Mouse (Mus musculus) small intestine, adult 2 months (tissue): Measurements from ENCODE around the gene Pik3r3. TPM values are rescaled to one million over a fixed set of nuclear protein-coding genes. Genes with fewer than 3 reads are reported as not detected.
"Not testable (repeated sequence)": the region's sequence is repeated elsewhere in the genome, so short reads cannot be mapped to it uniquely, and the experiment has no call there.

Experiments
- H3K27ac ChIP-seq: fragments of 200-500 bp; 2 replicates; pipeline ENCODE4 v1.5.1; 2012; ENCODE audit warnings: low read depth, low read length, control low read depth, inconsistent platforms; ENCODE audit not compliant: insufficient read depth
- H3K27me3 ChIP-seq: fragments of 200-500 bp; 2 replicates; pipeline ENCODE4 v1.6.1; 2012; ENCODE audit warnings: mild to moderate bottlenecking, moderate library complexity, low read length, inconsistent platforms; ENCODE audit not compliant: control insufficient read depth, insufficient read depth
- H3K36me3 ChIP-seq: fragments of 200-500 bp; 2 replicates; pipeline ENCODE4 v1.6.1; 2012; ENCODE audit warnings: mild to moderate bottlenecking, low read length, control low read depth, inconsistent platforms; ENCODE audit not compliant: control insufficient read depth, insufficient read depth
- H3K4me1 ChIP-seq: fragments of 200-500 bp; 2 replicates; pipeline ENCODE4 v1.6.1; 2012; ENCODE audit warnings: low read length, inconsistent platforms, mixed read lengths; ENCODE audit not compliant: control insufficient read depth, insufficient read depth, insufficient read length
- H3K4me3 ChIP-seq: fragments of 200-500 bp; 2 replicates; pipeline ENCODE4 v1.5.1; 2012; ENCODE audit warnings: low read depth, mild to moderate bottlenecking, control low read depth, inconsistent platforms, low read length, moderate library complexity
- CTCF ChIP-seq: fragments of 200-500 bp; IDR thresholded peaks from 2 replicates; pipeline ENCODE4 v1.5.1; 2012; ENCODE audit warnings: low read depth, mild to moderate bottlenecking, control low read depth, inconsistent platforms, low read length, moderate library complexity, mixed read lengths; ENCODE audit not compliant: insufficient replicate concordance, insufficient read length; ENCODE audit errors: extremely low read depth
- POLR2A ChIP-seq: fragments of 200-500 bp; IDR thresholded peaks from 2 replicates; pipeline ENCODE4 v1.6.1; 2012; ENCODE audit warnings: low read depth, mild to moderate bottlenecking, control low read depth, inconsistent platforms, low read length, moderate library complexity
- WGBS: fragments of 180-500 bp; shearing (Covaris S2); methylation state at CpG from one replicate; pipeline ENCODE4 v1.1.7; 2018; 5-methylcytosine and 5-hydroxymethylcytosine counted together
- polyA plus RNA-seq: library from polyadenylated mRNA; depleted of rRNA; stranded (reverse); fragments of >200 nt; gene quantifications from 2 replicates; pipeline ENCODE4 v1.2.3, GENCODE M21; 2012

Gene Pik3r3
- polyA plus RNA-seq, 1 experiment, result 2.7 TPM

DNA sequence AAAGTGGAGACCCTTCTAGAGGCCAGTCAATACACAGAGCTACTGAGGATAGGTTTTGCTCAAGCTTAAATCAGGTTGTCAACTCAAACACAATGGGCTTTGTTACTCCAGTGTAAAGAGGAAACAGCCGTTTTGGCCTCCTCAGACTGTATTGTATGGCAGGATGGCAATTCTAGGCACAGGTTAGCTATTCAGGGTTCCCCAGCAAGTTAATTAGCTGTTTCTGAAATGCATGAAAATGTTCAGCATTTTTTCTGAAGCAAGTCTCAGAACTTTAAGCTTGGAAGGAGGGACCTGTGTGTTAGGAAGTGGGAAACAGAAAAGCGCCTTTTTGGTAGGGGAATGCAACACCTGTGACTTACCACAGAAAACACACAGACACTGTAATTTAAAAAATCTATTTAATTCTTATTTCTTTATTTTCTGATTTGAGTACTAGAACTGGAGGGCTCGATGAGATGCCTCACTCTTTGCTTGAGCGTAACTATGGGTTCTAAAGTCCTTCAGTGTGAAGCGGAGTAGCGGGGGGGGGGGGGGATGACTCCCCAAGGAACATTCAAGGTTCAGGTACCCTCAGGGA, 1.3 kb upstream of the Pik3r3 start:
- H3K4me1 ChIP-seq, result no peaks in the 10 kb centered on the region
- H3K4me3 ChIP-seq, result peak overlapping the region; percentile 81; the same call in 1 of the 2 replicates
- H3K27ac ChIP-seq, result no peak overlapping the region
- 28% methylated on average over 6 of the region's 6 CpGs for WGBS
- no peaks in the 10 kb centered on the region for H3K36me3 ChIP-seq
- H3K27me3 ChIP-seq, result no peaks in the 10 kb centered on the region
- TF ChIP-seq POLR2A (no peak), CTCF (no peak)

DNA sequence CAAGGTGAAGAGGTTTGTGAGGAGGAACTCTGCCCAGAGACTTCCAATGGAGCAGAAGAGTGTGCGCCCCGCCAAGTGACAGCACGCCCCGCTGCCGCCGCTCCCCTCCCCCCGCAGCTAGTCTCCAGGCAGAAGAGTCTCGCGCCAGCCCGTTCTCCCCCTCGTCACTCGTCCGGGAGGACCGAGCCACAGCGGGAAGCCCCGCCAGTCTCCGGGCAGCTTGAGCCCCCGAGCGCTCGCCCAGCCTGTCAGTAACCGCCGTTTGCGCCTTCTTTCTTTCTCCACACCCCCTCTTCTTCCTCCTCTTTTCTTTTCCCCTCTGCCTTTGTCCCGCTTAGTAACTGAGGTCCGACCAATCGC, 658 bp upstream of the Pik3r3 start:
- TF ChIP-seq CTCF (no peak), POLR2A (peak; percentile 78; the same call in 1 of the 2 replicates)
- Histone ChIP-seq H3K36me3 (no peaks in the 10 kb centered on the region), H3K4me3 (peak overlapping the region; percentile 81), H3K4me1 (no peaks in the 10 kb centered on the region), H3K27ac (peak overlapping the region; percentile 87), H3K27me3 (no peaks in the 10 kb centered on the region)
- WGBS, result under 1% methylated on average over 25 of the region's 26 CpGs

DNA sequence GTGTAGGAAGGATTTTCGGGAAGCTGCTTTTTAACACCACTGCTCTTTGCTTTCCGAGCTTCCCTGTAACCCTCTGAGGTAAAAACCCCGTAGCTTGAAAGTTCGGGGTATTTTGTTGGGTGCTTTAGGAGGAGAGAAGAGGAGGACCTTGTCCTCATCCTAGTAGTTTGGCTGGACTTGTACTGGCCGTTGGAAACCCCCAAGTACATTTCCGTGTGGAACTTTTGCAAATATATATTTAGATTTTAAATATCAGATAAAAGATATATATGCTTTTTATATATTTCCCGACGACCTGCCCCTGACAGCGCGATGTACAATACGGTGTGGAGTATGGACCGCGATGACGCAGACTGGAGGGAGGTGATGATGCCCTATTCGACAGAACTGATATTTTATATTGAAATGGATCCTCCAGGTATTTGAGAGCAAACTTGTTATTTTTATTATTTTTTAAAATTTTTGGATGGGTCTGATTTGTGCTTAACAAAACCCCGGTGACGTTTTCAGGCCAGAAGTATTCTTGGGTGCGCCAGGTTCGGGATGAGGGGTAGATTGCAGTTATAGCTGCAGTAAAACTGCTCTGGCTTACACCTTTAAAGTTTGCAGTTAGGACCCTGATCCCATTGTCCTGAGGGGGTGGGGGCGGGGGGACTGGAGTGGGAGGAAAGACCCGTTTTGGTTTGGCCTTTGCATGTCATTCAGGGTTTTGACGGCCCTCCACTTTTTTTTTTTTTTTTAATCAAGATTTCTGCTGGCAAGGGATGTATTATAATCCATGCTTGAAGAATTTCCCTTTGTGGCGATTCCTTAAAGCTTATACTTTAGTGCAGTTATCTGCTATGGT, 801 bp downstream of the Pik3r3 start:
- no peaks in the 10 kb centered on the region for H3K36me3 ChIP-seq
- peak overlapping the region; percentile 87 for H3K4me3 ChIP-seq
- H3K27ac ChIP-seq, result peak overlapping the region; percentile 91
- WGBS, result 2% methylated on average over 23 of the region's 23 CpGs
- no peaks in the 10 kb centered on the region for H3K4me1 ChIP-seq
- H3K27me3 ChIP-seq, result no peaks in the 10 kb centered on the region
- TF ChIP-seq POLR2A (no peak), CTCF (no peak)

DNA sequence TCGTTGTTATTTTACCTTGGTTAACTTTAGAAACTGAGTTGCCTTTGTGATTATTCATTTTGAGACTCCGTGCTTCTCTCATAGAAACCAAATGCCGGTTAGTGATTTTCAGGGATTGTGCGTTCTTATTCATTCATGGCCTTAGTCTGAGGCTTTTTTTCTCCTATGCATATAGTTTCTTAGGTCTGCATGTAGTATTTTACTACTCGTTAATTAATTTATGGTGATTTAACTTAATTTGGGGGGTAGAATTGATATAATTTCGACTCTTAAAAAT, 1.4 kb downstream of the Pik3r3 start:
- no peaks in the 10 kb centered on the region for H3K4me1 ChIP-seq
- TF ChIP-seq CTCF (no peak), POLR2A (no peak)
- H3K36me3 ChIP-seq, result no peaks in the 10 kb centered on the region
- WGBS, result 46% methylated on average over 6 of the region's 6 CpGs
- no peaks in the 10 kb centered on the region for H3K27me3 ChIP-seq
- H3K4me3 ChIP-seq, result no peak overlapping the region
- H3K27ac ChIP-seq, result no peak overlapping the region

DNA sequence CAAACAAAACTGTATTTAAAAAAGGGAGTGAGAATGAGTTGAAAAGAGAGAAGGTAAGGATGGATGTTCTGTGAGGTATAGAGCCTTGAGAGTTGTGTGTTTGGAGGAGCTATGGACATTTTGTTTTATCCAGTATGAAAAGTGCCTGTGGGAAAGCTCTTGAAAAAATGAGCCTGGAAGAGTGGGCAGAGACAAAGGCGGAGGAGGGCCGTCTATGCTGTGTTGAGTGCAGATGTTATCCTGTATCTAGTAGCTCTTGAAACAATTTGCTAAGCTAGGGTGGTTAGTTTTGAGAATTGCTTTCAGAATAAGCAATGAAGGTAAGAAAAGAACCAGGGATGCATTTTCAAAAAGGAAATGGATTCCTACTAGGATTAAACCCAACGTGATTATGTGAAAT, 22.0 kb downstream of the Pik3r3 start:
- H3K27ac ChIP-seq, result no peak overlapping the region
- H3K4me3 ChIP-seq, result no peak overlapping the region
- no peaks in the 10 kb centered on the region for H3K27me3 ChIP-seq
- H3K4me1 ChIP-seq, result no peaks in the 10 kb centered on the region
- no peaks in the 10 kb centered on the region for H3K36me3 ChIP-seq
- TF ChIP-seq CTCF (no peak), POLR2A (no peak)
- WGBS, result 77% methylated on average over 3 of the region's 3 CpGs

DNA sequence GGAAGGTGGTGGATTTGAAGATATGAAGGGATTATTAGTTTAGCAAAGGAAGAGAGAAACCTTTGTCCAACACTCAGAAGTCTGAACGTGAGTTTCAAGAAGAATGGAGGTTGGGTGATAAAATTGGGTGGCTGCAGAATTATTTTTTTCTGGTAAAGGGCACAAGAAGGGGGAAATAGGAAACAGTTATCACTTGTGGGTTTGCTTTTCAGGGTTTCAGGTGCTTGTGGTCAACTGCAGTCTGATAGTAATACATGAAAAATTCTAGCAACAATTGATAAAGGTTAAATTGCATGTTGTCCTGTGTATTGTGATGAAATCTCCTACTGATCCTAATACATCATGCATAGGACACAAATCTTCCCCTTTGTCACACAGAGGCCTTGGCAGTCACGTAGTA, 22.8 kb downstream of the Pik3r3 start:
- TF ChIP-seq POLR2A (no peak), CTCF (no peak)
- H3K27me3 ChIP-seq, result no peaks in the 10 kb centered on the region
- WGBS, result 66% methylated on average over 2 of the region's 2 CpGs
- H3K4me1 ChIP-seq, result no peaks in the 10 kb centered on the region
- no peak overlapping the region for H3K27ac ChIP-seq
- H3K4me3 ChIP-seq, result no peak overlapping the region
- H3K36me3 ChIP-seq, result no peaks in the 10 kb centered on the region

DNA sequence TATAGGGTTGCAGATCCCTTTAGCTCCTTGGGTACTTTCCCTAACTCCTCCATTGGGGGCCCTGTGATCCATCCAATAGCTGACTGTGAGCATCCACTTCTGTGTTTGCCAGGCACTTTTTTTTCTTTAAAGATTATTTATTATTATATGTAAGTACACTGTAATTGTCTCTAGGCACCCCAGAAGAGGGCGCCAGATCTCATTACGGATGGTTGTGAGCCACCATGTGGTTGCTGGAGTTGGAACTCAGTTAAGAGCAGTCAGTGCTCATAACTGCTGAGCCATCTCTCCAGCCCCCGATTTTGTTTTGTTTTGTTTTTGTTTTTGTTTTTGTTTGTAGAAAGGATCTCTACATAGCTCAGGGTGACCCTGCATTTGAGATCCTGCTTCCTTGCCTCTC, 24.5 kb downstream of the Pik3r3 start:
- not testable (repeated sequence) for H3K4me3 ChIP-seq, H3K27me3 ChIP-seq, H3K4me1 ChIP-seq, H3K27ac ChIP-seq, H3K36me3 ChIP-seq
- peak; percentile 50; the same call in 1 of the 2 replicates for TF ChIP-seq CTCF
- 29% methylated on average over 3 of the region's 3 CpGs for WGBS
